Mouse (Mus musculus) ES-E14 (cell line): ENCODE results near the gene Impdh2.

Experiments
- HCFC1 ChIP-seq: IDR thresholded peaks from 2 replicates; pipeline ENCODE4 v1.6.1; 2012; ENCODE audit warnings: low read length, inconsistent platforms, borderline replicate concordance; ENCODE audit not compliant: insufficient read depth
- ZNF384 ChIP-seq: IDR thresholded peaks from 2 replicates; pipeline ENCODE4 v1.6.1; 2012; ENCODE audit warnings: low read depth, low read length, inconsistent platforms

DNA sequence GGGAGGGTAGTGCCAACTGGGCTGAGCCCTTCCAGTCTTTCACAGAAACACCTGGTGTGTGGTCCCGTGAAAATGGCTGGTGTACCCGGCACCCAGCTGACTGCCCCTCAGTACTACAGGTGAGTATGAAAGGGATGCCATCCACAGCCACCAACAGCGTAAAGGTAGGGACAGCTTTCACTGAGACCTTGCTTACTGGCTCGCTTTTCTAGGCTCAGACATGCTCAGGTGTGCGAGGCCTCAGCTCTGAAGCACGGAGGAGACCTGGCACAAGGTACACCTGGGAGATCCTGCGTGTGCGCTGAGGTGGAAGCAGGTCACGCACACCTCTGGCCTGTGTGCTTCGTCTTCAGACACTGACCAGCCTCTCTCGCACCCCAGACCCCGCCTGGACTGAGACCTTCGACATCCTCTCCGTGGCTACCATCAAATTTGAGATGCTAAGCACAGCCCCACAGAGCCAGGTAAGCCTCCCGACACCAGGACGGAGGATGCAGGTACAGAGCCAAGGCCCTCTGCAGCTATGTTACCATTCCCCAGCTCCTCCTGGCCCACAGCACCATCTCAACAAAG lies 11.4 kb downstream of the Impdh2 start:
- TF ChIP-seq HCFC1 (no peak), ZNF384 (no peak)
